Mouse (Mus musculus): ENCODE measurements around the gene Dffb. TPM values are rescaled to one million over a fixed set of nuclear protein-coding genes. Genes with fewer than 3 reads are reported as not detected.
A peak's percentile ranks its signal among the peaks of the same experiment; 100 is the strongest.

Dffb gene
- polyA plus RNA-seq, 1 experiment from 2014 or later, result 14.1 TPM

DNA sequence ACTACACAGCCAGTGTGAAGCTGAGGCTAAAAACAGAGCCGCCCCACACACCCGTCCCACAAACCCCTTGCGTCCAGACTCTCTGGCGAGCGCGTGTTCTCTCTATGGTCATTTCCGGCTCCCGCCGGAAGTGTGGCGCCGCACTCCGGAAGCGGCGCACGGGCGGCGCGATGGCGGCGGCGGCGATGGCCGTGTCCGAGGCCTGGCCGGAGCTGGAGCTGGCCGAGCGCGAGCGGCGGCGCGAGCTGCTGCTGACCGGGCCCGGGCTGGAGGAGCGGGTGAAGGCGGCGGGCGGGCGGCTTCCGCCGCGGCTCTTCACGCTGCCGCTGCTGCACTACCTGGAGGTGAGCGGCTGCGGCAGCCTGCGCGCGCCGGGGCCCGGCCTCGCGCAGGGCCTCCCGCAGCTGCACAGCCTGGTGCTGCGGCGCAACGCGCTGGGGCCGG is 36.7 kb upstream of the Dffb start, which contains the start of gene Lrrc47:
Gene Lrrc47 (plus strand): TSS at position 86 of the 444 bp plus-strand sequence.
- peak within 1 kb of the TSS; percentile 93 for H3K4me2 ChIP-seq (replicated peaks; ENCODE audit: low read depth, low read length)
- WGBS, result 1% methylated on average over 59 of the region's 59 CpGs
- H3K36me3 ChIP-seq (ENCODE audit: control insufficient read depth, insufficient read depth, low read length), result peaks cover 27% of the 10 kb centered on the region
- no peaks in the 10 kb centered on the region for H3K9me3 ChIP-seq (ENCODE audit: control insufficient read depth, low read length)
- peak within 1 kb of the TSS; percentile 90 for H3K9ac ChIP-seq (ENCODE audit: low read depth, low read length)
- H3K27me3 ChIP-seq (ENCODE audit: control insufficient read depth, insufficient read depth, low read length), result no peaks in the 10 kb centered on the region
- peak; percentile 95 for ATAC-seq (ENCODE audit: low FRiP score, low TSS enrichment)
- H3K27ac ChIP-seq (ENCODE audit: low read depth, low read length), result no peak within 1 kb of the TSS; the same call in 1 of the 2 replicates
- H3K4me3 ChIP-seq (ENCODE audit: low read length), result peak within 1 kb of the TSS; percentile 89
- peaks cover 12% of the 10 kb centered on the region for H3K4me1 ChIP-seq (ENCODE audit: control insufficient read depth, insufficient read depth, low read length)

DNA sequence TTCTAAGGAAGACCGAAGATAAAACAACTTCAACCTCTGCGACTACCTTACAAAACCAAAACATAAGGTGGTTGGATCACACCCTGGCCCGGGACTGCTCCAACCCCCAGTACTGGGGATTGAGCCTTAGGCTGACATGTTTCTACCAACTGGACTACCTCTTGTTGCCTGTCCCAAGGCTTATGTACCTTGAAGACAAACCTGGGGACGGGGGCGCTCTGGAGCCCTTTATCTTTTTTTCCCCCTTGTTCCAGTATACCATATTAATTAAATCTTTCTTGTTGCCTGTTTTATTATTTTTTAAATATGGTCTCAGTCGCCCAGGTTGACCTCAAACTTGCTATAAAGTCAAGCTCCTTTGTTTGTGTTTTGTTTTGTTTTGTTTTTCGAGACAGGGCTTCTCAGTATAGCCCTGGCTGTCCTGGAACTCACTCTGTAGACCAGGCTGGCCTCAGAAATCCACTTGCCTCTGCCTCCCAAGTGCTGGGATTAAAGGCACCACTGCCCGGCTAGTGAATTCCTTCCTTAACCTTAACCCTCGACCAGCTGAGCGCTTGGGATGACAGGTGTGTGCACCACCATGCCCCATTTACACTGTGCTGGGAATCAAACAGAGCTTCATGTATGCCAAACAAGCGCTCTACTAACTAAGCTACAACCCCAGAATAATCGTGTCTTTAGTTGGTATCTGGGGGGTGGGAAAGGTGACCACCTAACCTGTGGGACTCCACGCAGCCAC is 36.1 kb upstream of the Dffb start:
- Histone ChIP-seq H3K4me3 (ENCODE audit: low read length) (peak overlapping the region; percentile 89), H3K27me3 (ENCODE audit: control insufficient read depth, insufficient read depth, low read length) (no peaks in the 10 kb centered on the region), H3K9me3 (ENCODE audit: control insufficient read depth, low read length) (no peaks in the 10 kb centered on the region), H3K9ac (ENCODE audit: low read depth, low read length) (peak overlapping the region; percentile 90), H3K4me1 (ENCODE audit: control insufficient read depth, insufficient read depth, low read length) (peaks cover 12% of the 10 kb centered on the region), H3K27ac (ENCODE audit: low read depth, low read length) (no peak overlapping the region), H3K36me3 (ENCODE audit: control insufficient read depth, insufficient read depth, low read length) (peaks cover 26% of the 10 kb centered on the region), H3K4me2 (replicated peaks; ENCODE audit: low read depth, low read length) (peak overlapping the region; percentile 93)
- ATAC-seq (ENCODE audit: low FRiP score, low TSS enrichment), result peak; percentile 54
- WGBS, result 30% methylated on average over 13 of the region's 13 CpGs

DNA sequence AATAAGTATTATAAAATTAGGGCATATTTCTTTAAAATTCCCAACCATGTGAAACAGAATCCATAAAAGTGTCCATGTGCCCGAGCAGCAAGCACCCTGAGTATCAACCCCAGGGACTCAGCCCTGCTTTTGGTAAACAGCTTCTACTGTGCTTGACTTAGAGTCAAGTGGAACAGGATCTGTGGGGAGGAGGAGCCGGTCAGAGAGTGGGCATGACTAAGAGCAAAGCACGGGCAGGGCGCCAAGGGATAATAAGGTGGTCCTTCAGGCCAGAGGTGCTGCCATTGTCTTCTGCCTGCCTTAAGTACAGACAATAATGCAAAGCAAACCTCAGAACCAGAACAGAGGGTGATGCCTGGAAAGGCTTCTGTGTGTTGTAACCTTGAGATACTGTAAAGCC is 32.8 kb upstream of the Dffb start:
- H3K36me3 ChIP-seq (ENCODE audit: control insufficient read depth, insufficient read depth, low read length), result peaks cover 30% of the 10 kb centered on the region
- no peak overlapping the region for H3K9ac ChIP-seq (ENCODE audit: low read depth, low read length)
- ATAC-seq (ENCODE audit: low FRiP score, low TSS enrichment), result no peak
- peaks cover 4% of the 10 kb centered on the region for H3K4me1 ChIP-seq (ENCODE audit: control insufficient read depth, insufficient read depth, low read length)
- H3K9me3 ChIP-seq (ENCODE audit: control insufficient read depth, low read length), result no peaks in the 10 kb centered on the region
- H3K4me3 ChIP-seq (ENCODE audit: low read length), result no peak overlapping the region
- H3K27ac ChIP-seq (ENCODE audit: low read depth, low read length), result no peak overlapping the region
- WGBS, result 80% methylated on average over 4 of the region's 4 CpGs
- no peaks in the 10 kb centered on the region for H3K27me3 ChIP-seq (ENCODE audit: control insufficient read depth, insufficient read depth, low read length)
- H3K4me2 ChIP-seq (replicated peaks; ENCODE audit: low read depth, low read length), result no peak overlapping the region

DNA sequence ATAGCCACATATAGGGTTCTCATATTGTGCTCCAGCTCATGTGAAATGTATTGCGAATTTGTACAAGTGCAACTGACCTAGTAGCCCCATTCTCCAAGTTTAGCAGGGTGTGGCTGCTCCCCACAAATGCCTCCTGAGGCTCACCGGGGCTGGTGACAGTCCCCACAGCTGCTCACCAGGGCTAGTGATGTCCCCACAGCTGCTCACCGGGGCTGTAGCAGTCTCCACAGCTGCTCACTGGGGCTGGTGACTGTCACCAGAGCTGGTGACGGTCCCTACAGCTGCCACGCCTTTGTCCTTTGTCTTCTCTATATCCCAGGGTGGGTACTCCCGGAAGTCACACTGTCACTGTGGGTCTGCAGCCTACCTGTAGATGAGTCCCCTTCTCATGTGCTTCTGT is 31.3 kb upstream of the Dffb start:
- WGBS, result 93% methylated on average over 6 of the region's 6 CpGs
- Histone ChIP-seq H3K4me3 (ENCODE audit: low read length) (no peak overlapping the region), H3K4me1 (ENCODE audit: control insufficient read depth, insufficient read depth, low read length) (no peaks in the 10 kb centered on the region), H3K9ac (ENCODE audit: low read depth, low read length) (no peak overlapping the region), H3K27me3 (ENCODE audit: control insufficient read depth, insufficient read depth, low read length) (no peaks in the 10 kb centered on the region), H3K27ac (ENCODE audit: low read depth, low read length) (no peak overlapping the region), H3K4me2 (replicated peaks; ENCODE audit: low read depth, low read length) (no peak overlapping the region), H3K36me3 (ENCODE audit: control insufficient read depth, insufficient read depth, low read length) (peaks cover 37% of the 10 kb centered on the region), H3K9me3 (ENCODE audit: control insufficient read depth, low read length) (no peaks in the 10 kb centered on the region)
- ATAC-seq (ENCODE audit: low FRiP score, low TSS enrichment), result no peak

DNA sequence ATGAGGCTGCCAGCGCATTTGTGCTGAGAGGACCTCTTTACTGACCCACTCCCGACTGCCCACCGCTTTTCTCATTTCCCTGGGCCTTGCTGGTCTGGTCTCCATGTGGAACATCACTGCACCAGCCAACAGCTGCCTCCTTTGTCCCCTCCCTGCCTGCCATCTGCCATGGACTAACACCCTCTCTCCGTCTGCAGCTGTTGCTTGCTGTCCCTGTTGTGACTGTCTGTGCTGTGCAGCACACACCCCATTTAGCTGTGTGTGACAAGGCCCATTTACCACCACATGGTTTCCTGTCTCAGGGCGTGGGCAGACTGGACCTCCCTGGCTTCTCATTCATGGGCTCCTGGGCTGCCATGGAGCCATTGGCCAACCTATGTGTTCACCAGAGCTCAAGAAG is 30.6 kb upstream of the Dffb start:
- WGBS, result 92% methylated on average over 5 of the region's 5 CpGs
- ATAC-seq (ENCODE audit: low FRiP score, low TSS enrichment), result no peak
- Histone ChIP-seq H3K27me3 (ENCODE audit: control insufficient read depth, insufficient read depth, low read length) (no peaks in the 10 kb centered on the region), H3K9ac (ENCODE audit: low read depth, low read length) (no peak overlapping the region), H3K4me3 (ENCODE audit: low read length) (no peak overlapping the region), H3K4me1 (ENCODE audit: control insufficient read depth, insufficient read depth, low read length) (no peaks in the 10 kb centered on the region), H3K36me3 (ENCODE audit: control insufficient read depth, insufficient read depth, low read length) (peaks cover 37% of the 10 kb centered on the region), H3K9me3 (ENCODE audit: control insufficient read depth, low read length) (no peaks in the 10 kb centered on the region), H3K27ac (ENCODE audit: low read depth, low read length) (no peak overlapping the region), H3K4me2 (replicated peaks; ENCODE audit: low read depth, low read length) (no peak overlapping the region)

DNA sequence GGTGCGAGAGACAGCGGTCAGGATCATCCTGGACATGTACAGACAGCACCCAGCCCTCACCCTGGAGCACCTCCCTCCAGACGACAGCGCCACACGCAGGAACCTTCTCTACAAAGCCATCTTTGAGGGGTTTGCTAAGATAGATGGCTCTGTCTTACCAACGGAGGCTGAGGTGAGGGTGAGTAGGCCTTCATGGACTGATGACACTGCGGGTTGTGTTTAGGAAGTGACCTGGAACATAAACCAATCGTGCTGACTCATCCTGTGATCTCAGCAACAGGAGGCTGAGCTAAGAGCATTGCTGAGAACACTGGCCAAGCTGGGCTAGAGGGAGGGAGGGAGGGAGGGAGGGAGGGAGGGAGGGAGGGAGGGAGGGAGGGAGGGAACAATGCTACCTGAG is 18.6 kb upstream of the Dffb start:
- Histone ChIP-seq H3K4me2 (replicated peaks; ENCODE audit: low read depth, low read length) (no peak overlapping the region), H3K36me3 (ENCODE audit: control insufficient read depth, insufficient read depth, low read length) (peaks cover 82% of the 10 kb centered on the region), H3K4me3 (ENCODE audit: low read length) (no peak overlapping the region), H3K27me3 (ENCODE audit: control insufficient read depth, insufficient read depth, low read length) (no peaks in the 10 kb centered on the region), H3K4me1 (ENCODE audit: control insufficient read depth, insufficient read depth, low read length) (no peaks in the 10 kb centered on the region), H3K9me3 (ENCODE audit: control insufficient read depth, low read length) (no peaks in the 10 kb centered on the region), H3K9ac (ENCODE audit: low read depth, low read length) (no peak overlapping the region), H3K27ac (ENCODE audit: low read depth, low read length) (no peak overlapping the region)
- no peak for ATAC-seq (ENCODE audit: low FRiP score, low TSS enrichment)
- 88% methylated on average over 8 of the region's 8 CpGs for WGBS

DNA sequence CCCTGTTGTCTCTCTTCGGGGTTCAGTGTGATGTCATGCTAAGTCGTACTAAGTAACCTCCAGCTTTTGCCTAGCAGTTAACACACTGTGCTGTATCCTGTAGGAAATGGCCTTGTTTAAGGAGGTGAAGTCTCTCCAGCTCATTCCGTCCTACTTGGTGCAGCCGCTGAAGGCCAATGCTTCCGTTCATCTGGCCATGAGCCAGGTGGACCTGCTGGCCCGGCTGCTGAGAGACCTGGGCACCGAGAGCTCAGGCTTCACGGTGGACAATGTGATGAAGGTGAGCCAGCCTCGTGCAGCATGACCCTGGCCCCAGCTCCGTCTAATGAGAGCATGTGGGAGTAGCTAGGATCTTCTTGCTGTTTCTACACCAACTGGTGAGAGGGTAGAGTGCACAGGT is 17.8 kb upstream of the Dffb start:
- no peaks in the 10 kb centered on the region for H3K27me3 ChIP-seq (ENCODE audit: control insufficient read depth, insufficient read depth, low read length)
- no peaks in the 10 kb centered on the region for H3K4me1 ChIP-seq (ENCODE audit: control insufficient read depth, insufficient read depth, low read length)
- H3K9ac ChIP-seq (ENCODE audit: low read depth, low read length), result no peak overlapping the region
- H3K36me3 ChIP-seq (ENCODE audit: control insufficient read depth, insufficient read depth, low read length), result peaks cover 82% of the 10 kb centered on the region
- H3K9me3 ChIP-seq (ENCODE audit: control insufficient read depth, low read length), result no peaks in the 10 kb centered on the region
- no peak overlapping the region for H3K4me2 ChIP-seq (replicated peaks; ENCODE audit: low read depth, low read length)
- no peak overlapping the region for H3K27ac ChIP-seq (ENCODE audit: low read depth, low read length)
- ATAC-seq (ENCODE audit: low FRiP score, low TSS enrichment), result no peak
- H3K4me3 ChIP-seq (ENCODE audit: low read length), result no peak overlapping the region
- 87% methylated on average over 10 of the region's 10 CpGs for WGBS

DNA sequence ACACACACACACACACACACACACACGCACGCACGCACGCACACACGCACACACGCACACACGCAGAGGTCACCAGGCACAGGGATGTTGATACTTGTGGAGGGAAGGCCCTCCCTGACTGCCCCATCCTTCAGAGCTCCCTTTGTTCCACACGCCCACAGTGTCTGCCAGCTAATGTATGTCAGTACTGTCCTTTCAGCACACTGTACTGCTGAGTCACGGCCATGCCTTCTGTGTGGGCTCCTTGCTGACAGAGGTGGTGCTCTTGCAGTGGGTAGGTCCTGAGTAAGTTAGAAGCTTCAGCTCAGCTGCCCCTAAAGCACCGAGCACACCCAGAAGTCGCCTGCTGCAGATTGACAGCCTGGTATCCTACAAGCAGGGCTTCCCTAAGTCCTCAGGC is 5.5 kb upstream of the Dffb start:
- Histone ChIP-seq H3K9ac (ENCODE audit: low read depth, low read length) (no peak overlapping the region), H3K4me3 (ENCODE audit: low read length) (no peak overlapping the region), H3K9me3 (ENCODE audit: control insufficient read depth, low read length) (no peaks in the 10 kb centered on the region), H3K4me1 (ENCODE audit: control insufficient read depth, insufficient read depth, low read length) (peaks cover 9% of the 10 kb centered on the region; the same call in 1 of the 2 replicates), H3K27me3 (ENCODE audit: control insufficient read depth, insufficient read depth, low read length) (no peaks in the 10 kb centered on the region), H3K27ac (ENCODE audit: low read depth, low read length) (no peak overlapping the region), H3K4me2 (replicated peaks; ENCODE audit: low read depth, low read length) (no peak overlapping the region), H3K36me3 (ENCODE audit: control insufficient read depth, insufficient read depth, low read length) (peaks cover 60% of the 10 kb centered on the region)
- ATAC-seq (ENCODE audit: low FRiP score, low TSS enrichment), result no peak
- 92% methylated on average over 11 of the region's 11 CpGs for WGBS

DNA sequence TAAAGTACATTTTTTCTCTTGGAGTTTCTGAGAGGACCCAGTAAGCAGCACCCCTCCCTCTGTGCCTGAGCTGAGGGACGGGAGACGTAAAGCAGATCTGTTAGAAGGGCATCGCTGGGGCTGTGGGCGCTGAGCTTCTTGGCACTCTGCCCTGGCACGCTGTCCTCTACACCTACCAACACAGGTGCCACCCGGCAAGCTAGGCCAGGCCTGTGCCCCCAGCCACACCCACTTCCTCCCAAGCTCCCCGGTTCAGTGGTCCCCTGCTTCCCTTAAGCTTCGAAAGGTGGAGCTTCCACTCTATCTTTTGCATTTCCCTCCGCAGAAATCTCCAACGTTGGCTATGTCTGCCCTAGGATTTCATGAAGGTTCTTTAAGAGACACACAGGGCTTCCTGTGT is 4.3 kb upstream of the Dffb start:
- H3K4me3 ChIP-seq (ENCODE audit: low read length), result no peak overlapping the region
- H3K36me3 ChIP-seq (ENCODE audit: control insufficient read depth, insufficient read depth, low read length), result peaks cover 48% of the 10 kb centered on the region

More for the DNA sequence above, 4.3 kb upstream of the Dffb start:
- Histone ChIP-seq H3K4me2 (replicated peaks; ENCODE audit: low read depth, low read length) (no peak overlapping the region), H3K4me1 (ENCODE audit: control insufficient read depth, insufficient read depth, low read length) (peaks cover 9% of the 10 kb centered on the region; the same call in 1 of the 2 replicates), H3K9me3 (ENCODE audit: control insufficient read depth, low read length) (no peaks in the 10 kb centered on the region), H3K27ac (ENCODE audit: low read depth, low read length) (no peak overlapping the region), H3K27me3 (ENCODE audit: control insufficient read depth, insufficient read depth, low read length) (no peaks in the 10 kb centered on the region), H3K9ac (ENCODE audit: low read depth, low read length) (no peak overlapping the region)
- WGBS, result 90% methylated on average over 10 of the region's 10 CpGs
- no peak for ATAC-seq (ENCODE audit: low FRiP score, low TSS enrichment)
